Mouse (Mus musculus): ENCODE measurements around the gene Ehd4.

The Ehd4 gene

GRCm38 (mm10) chr2:120068555-120069465 lies 85.6 kb downstream of the Ehd4 start:
- peak; percentile 48 to 52 for DNase-seq

DNA sequence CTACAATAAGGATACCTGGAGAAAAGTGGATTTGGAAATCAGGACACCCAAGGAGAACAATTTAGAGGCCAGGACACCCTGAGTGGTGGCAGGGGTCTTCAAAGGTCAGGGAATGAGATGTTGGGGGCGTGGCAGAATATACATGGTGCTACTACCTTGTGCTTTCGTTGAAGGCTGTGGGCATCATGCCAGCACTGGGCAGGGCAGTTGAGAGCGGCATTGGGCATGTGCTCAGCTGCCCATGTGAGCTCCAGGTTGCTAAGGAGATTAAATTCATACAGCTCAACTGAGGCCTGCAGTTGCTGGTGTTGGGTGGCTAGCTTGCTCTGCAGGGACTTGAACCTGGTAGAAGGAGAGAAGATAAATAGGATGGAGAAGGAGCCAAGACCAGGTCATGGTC lies 88.2 kb downstream of the Ehd4 start:
- no peak for DNase-seq

DNA sequence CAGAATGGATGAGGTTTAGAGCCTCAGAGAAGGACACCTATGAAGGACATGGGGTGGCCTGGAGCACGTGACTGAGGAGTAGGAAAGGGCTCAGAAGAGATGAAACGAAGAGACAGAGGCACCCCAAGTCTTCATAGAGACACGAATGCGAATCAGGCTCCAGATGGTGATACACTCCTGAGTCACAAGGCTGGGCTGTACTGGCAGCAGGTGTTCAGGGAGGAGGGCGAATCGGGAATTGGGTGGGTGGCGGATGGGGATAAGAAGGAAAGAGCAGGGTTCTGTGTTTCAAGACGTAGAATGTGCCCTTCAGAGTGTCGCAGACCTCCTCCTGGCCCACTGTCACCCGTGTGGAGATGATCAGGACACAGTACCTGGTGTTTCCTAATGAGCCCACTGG lies 89.2 kb downstream of the Ehd4 start:
- DNase-seq, result no peak

DNA sequence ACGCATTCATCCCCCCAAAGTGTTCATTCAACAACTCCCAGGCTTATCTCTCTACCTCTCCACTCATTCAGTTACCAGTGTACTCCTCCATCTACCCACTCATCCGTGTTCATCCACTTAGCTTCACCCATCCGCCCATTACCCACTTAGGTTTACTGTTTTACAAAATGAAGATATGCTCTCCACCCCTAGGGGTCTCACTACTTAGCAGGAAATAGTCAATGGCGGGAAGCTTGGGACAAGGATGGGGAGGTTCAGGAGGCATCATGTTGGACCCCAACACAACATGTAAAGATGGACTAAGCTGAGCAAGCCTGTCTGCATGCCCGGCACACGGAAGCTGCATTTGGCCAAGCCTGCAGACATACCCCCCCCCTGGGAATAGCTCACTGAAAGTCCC lies 89.8 kb downstream of the Ehd4 start:
- DNase-seq, result no peak

DNA sequence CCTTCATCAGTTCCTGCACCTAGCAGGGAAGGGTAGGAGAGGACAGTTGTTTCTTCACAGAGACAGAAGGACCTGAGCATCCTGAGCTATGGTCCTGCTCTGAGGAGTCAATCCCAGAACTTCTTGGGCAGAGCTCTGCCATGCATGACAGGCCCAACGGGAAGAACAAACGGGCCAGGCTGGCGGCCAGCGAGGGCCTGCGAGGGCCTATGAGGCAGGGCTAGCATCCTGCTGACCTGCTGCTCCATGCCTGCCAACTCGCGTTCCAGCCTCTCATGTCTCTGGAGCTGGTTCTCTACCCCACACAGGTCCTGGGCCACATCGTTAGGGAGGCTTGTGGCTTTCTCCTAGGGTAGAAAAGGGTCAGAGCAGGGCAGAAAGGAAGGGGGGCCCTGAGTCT lies 92.2 kb downstream of the Ehd4 start:
- no peak for DNase-seq

- no peak for DNase-seq
Observed at GRCm38 (mm10) chr2:120060651-120061050, 93.8 kb downstream of the Ehd4 start.

- no peak for DNase-seq
Observed at GRCm38 (mm10) chr2:120060190-120060589, 94.2 kb downstream of the Ehd4 start.

- no peak for DNase-seq
Observed at GRCm38 (mm10) chr2:120059466-120059865, 94.9 kb downstream of the Ehd4 start.

GRCm38 (mm10) chr2:120058818-120059217 lies 95.6 kb downstream of the Ehd4 start:
- no peak for DNase-seq

- DNase-seq, result no peak
Observed at GRCm38 (mm10) chr2:120055923-120056322, 98.5 kb downstream of the Ehd4 start.

GRCm38 (mm10) chr2:120054771-120055552 lies 99.4 kb downstream of the Ehd4 start:
- no peak for DNase-seq

DNA sequence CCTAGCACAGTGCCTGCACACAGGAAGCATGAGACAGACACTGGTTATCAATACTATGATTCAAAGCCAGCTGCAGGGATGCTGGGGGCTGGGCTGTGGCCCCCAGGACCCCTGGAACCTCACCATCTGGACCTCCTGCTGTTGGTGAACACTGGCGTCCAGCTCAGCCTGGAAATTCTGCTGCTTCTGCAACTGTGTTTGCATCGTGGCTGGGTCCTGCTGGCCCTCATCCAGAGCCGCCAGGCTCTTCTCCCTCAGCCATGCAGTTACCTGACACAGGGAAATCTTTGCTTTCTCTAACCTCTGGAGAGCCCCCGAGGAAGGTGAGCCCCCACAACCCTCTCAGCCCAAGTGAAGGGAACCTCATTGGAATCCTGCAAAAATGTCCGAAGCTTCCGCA lies 103.0 kb downstream of the Ehd4 start:
- DNase-seq, result no peak

GRCm38 (mm10) chr2:120049632-120050274 lies 104.7 kb downstream of the Ehd4 start:
- DNase-seq, result peak in 1 of 2 experiments; percentile 42

DNA sequence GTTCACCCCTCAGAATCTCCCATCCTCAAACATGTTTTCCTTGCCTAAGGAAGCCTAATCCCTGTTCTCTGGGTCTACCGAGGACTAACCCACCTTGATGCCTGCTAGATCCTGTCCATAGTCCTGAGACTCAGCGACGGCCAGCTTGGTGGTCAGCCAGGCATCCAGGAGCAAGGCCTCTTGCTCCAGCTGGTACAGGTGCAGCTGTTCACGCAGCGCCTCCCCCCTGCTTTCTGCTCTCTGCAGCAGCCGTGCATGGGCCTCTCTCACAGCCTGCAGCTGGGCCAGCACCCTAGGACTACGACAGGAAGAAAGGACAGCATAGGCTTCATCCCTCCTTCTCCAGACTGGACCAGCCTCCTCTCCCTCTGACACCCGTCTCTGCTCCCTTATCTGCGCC lies 106.2 kb downstream of the Ehd4 start:
- no peak for DNase-seq

DNA sequence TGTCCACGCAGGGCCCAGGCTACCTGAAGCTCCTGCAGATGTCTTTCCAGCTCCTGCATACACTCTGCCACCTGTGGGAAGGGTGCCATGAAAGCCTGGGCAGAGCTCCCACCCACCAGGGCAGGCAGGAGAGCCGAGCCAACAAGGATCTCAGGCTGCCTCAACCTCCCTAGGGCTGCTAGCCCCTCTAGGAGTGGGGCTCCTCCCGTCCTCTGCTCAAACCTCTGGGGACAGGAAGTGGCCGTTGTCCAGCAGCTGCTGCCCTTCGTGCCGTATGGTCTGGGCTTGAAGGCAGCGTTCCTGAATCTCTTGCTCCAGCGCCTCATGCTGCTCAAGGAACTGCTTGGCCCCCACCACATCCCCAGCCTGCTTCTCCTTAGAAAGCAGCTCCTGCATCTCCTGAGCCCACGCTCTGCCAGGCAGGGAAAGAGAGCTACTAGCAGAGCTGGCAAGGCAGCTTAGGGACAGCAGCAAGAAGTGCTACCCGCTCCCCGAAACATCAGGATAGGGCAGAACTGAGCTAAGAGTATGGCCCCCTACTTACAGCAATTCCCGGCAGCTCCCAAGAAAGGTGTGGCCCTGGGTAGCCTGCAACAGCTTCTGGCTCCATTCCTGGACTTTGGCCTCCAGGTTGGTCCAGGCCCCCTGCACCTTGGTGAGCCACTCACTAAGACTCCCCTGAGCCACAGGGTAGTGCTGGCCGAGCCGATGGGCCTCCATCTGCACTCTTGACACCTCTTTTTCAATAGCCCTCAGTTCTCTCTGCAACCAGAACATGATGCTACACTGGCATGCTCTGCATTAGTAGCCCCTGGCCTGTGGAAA lies 107.7 kb downstream of the Ehd4 start:
- no peak for DNase-seq

GRCm38 (mm10) chr2:120044676-120045075 lies 109.7 kb downstream of the Ehd4 start:
- DNase-seq, result no peak

DNA sequence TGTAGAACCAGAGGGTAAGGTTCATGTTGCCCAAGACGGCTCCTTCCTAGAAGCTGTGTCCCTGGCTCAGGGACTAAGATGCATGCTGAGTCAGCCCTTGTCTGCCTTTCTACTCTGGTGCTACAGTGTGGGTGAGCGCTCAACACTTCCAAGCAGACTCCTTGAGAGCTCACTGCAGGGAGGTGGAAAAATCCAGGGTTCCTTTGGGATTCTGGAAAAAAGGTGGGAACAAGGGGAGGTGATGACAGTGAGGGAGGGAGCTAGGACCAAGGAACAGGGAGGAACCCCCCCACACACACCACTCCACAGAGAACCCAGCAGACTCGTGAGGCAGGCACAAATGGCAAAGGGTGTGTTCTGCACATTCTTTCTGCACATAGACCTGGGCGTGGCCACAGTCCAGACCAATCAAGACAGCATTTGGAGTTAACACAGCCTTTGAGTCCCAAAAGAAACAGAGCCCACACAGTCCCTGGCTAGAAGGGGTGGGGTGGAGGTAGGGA lies 110.3 kb downstream of the Ehd4 start:
- DNase-seq, result no peak

GRCm38 (mm10) chr2:120040991-120041390 lies 113.4 kb downstream of the Ehd4 start:
- peak in 1 of 2 experiments; percentile 28 for DNase-seq

All from cerebellum, postnatal 36 days (tissue).